Mouse (Mus musculus) spleen, adult 2 months (tissue): ENCODE results near the gene Ufm1. TPM values are rescaled to one million over a fixed set of nuclear protein-coding genes. Genes with fewer than 3 reads are reported as not detected.

Experiments
- DNase-seq, 2 experiments: peaks; one replicate each; pipeline versions ENCODE4 v3.0.0 to v3.0.0-alpha.2; 2012 to 2021; ENCODE audit warnings: low spot score in 2 of 2, low read depth in 1 of 2
- H3K27ac ChIP-seq: fragments of 200-500 bp; 2 replicates; pipeline ENCODE4 v1.5.1; 2012; ENCODE audit warnings: low read length, inconsistent platforms; ENCODE audit not compliant: insufficient read depth
- H3K27me3 ChIP-seq: fragments of 200-500 bp; 2 replicates; pipeline ENCODE4 v1.6.1; 2012; ENCODE audit warnings: mild to moderate bottlenecking, moderate library complexity, low read length, inconsistent platforms; ENCODE audit not compliant: control insufficient read depth, insufficient read depth
- H3K36me3 ChIP-seq: fragments of 200-500 bp; 2 replicates; pipeline ENCODE4 v1.6.1; 2012; ENCODE audit warnings: mild to moderate bottlenecking, low read length, inconsistent platforms; ENCODE audit not compliant: control insufficient read depth, insufficient read depth
- H3K4me1 ChIP-seq: fragments of 200-500 bp; 2 replicates; pipeline ENCODE4 v1.6.1; 2011; ENCODE audit warnings: inconsistent platforms; ENCODE audit not compliant: control insufficient read depth, insufficient read depth, insufficient read length
- H3K4me3 ChIP-seq: fragments of 200-500 bp; 2 replicates; pipeline ENCODE4 v1.5.1; 2011; ENCODE audit warnings: mild to moderate bottlenecking, inconsistent platforms; ENCODE audit not compliant: insufficient read depth, insufficient read length; ENCODE audit errors: extremely low read depth
- CTCF ChIP-seq: fragments of 200-500 bp; IDR thresholded peaks from 2 replicates; pipeline ENCODE4 v1.5.1; 2011; ENCODE audit warnings: mild to moderate bottlenecking, inconsistent platforms; ENCODE audit not compliant: insufficient read depth, insufficient read length, insufficient replicate concordance; ENCODE audit errors: extremely low read depth
- POLR2A ChIP-seq: fragments of 200-500 bp; IDR thresholded peaks from 2 replicates; pipeline ENCODE4 v1.6.1; 2011; ENCODE audit warnings: low read depth, low read length, inconsistent platforms
- WGBS: fragments of 180-500 bp; shearing (Covaris S2); methylation state at CpG from one replicate; pipeline ENCODE4 v1.1.7; 2018; 5-methylcytosine and 5-hydroxymethylcytosine counted together
- polyA plus RNA-seq: library from polyadenylated mRNA; depleted of rRNA; stranded (reverse); fragments of >200 nt; gene quantifications from 2 replicates; pipeline ENCODE4 v1.2.3, GENCODE M21; 2012; rRNA removed

Ufm1 gene
- polyA plus RNA-seq, 1 experiment = 3.1 TPM

- Histone ChIP-seq H3K4me1 (no peaks in the 10 kb centered on the region), H3K27ac (no peak overlapping the region), H3K36me3 (no peaks in the 10 kb centered on the region), H3K27me3 (no peaks in the 10 kb centered on the region), H3K4me3 (no peak overlapping the region)
- DNase-seq = no peak
- no peak for TF ChIP-seq POLR2A
- TF ChIP-seq CTCF = no peak
- WGBS = 73% methylated on average over 7 of the region's 7 CpGs
These were observed 50.1 kb downstream of the Ufm1 start for GRCm38 (mm10) chr3:53813421-53813977.

Other genes starting within 250 kb of the Ufm1 start
- 1.2 and 1.7 TPM in 2 replicates for gene Frem2, start 206.5 kb downstream of the Ufm1 start, polyA plus RNA-seq
- gene Gm10985, start 18.7 kb downstream of the Ufm1 start, polyA plus RNA-seq = not detected in 2 replicates